Mouse (Mus musculus) heart, embryonic 14.5 days (tissue): ENCODE data around the gene Cd248. TPM values are rescaled to one million over a fixed set of nuclear protein-coding genes. Genes with fewer than 3 reads are reported as not detected.

Source experiments
- ATAC-seq: fragments of 200-750 bp; cut with Nextera tagmentation; 2 replicates; pipeline ENCODE4 v1.8.0; 2017; ENCODE audit warnings: low read depth, moderate TSS enrichment; ENCODE audit not compliant: insufficient number of reproducible peaks, insufficient read depth, low FRiP score
- H3K27ac ChIP-seq, 2 experiments: fragments of 200-500 bp in 1 of 2; fragments of 300-500 bp in 1 of 2; sonication (generic) in 1 of 2; replicated peaks in 1 of 2; 2 replicates each; pipeline ENCODE4 v1.5.1; 2012 to 2014; ENCODE audit warnings: low read depth in 2 of 2, low read length in 2 of 2, control low read depth in 1 of 2, mild to moderate bottlenecking in 1 of 2, mixed read lengths in 1 of 2; ENCODE audit not compliant: control insufficient read depth in 1 of 2, insufficient read depth in 1 of 2
- H3K27me3 ChIP-seq: fragments of 300-500 bp; sonication (generic); 2 replicates; pipeline ENCODE4 v1.6.1; 2014; ENCODE audit warnings: mild to moderate bottlenecking, low read length, control low read depth; ENCODE audit not compliant: control insufficient read depth, insufficient read depth
- H3K36me3 ChIP-seq: fragments of 300-500 bp; sonication (generic); 2 replicates; pipeline ENCODE4 v1.6.1; 2014; ENCODE audit warnings: mild to moderate bottlenecking, control low read depth, low read length, mixed read lengths; ENCODE audit not compliant: control insufficient read depth, insufficient read depth
- H3K4me1 ChIP-seq, 2 experiments: fragments of 200-500 bp in 1 of 2; fragments of 300-500 bp in 1 of 2; sonication (generic) in 1 of 2; 2 replicates each; pipeline ENCODE4 v1.6.1; 2012 to 2014; ENCODE audit warnings: low read length in 2 of 2, control low read depth in 1 of 2, mixed read lengths in 1 of 2; ENCODE audit not compliant: control insufficient read depth in 2 of 2, insufficient read depth in 2 of 2
- H3K4me2 ChIP-seq: fragments of 300-500 bp; sonication (generic); 2 replicates; pipeline ENCODE4 v1.6.1; 2014; ENCODE audit warnings: mild to moderate bottlenecking, low read length
- H3K4me3 ChIP-seq, 2 experiments: fragments of 200-500 bp in 1 of 2; fragments of 300-500 bp in 1 of 2; sonication (generic) in 1 of 2; 2 replicates each; pipeline ENCODE4 v1.5.1; 2012 to 2014; ENCODE audit warnings: low read length in 2 of 2, mild to moderate bottlenecking in 2 of 2, control low read depth in 1 of 2, low read depth in 1 of 2, moderate library complexity in 1 of 2; ENCODE audit not compliant: control insufficient read depth in 1 of 2, insufficient read depth in 1 of 2
- H3K9ac ChIP-seq: fragments of 300-500 bp; sonication (generic); 2 replicates; pipeline ENCODE4 v1.6.1; 2014; ENCODE audit warnings: mild to moderate bottlenecking, low read length
- H3K9me3 ChIP-seq: fragments of 300-500 bp; sonication (generic); 2 replicates; pipeline ENCODE4 v1.6.1; 2016; ENCODE audit warnings: low read length, control low read depth; ENCODE audit not compliant: control insufficient read depth
- WGBS: fragments of 180-500 bp; shearing (Covaris S2); extraction: QIAGEN DNeasy Blood & Tissue Kit; methylation state at CpG from one replicate; pipeline ENCODE4 v1.1.7; 2014; 5-methylcytosine and 5-hydroxymethylcytosine counted together
- polyA plus RNA-seq: library from polyadenylated mRNA; unstranded; fragments of >200 nt; fragmentation: Nextera tagmentation; extraction: Ambion mirVana; gene quantifications from 2 replicates; pipeline ENCODE4 v1.2.1, GENCODE M21; 2014

Gene Cd248
- polyA plus RNA-seq, 1 experiment from 2014 or later, result 16.8 TPM

GRCm38 (mm10) chr19:5092083-5092482 lies 24.2 kb downstream of the Cd248 start:
- Histone ChIP-seq H3K4me3 (no peak overlapping the region), H3K4me1 (peaks cover 11 to 35% of the 10 kb centered on the region in 2 experiments), H3K4me2 (no peak overlapping the region), H3K27me3 (no peaks in the 10 kb centered on the region), H3K27ac (no peak overlapping the region), H3K9me3 (no peaks in the 10 kb centered on the region), H3K36me3 (peaks cover 39% of the 10 kb centered on the region), H3K9ac (no peak overlapping the region)
- no peak for ATAC-seq
- WGBS, result 88% methylated on average over 10 of the region's 10 CpGs

DNA sequence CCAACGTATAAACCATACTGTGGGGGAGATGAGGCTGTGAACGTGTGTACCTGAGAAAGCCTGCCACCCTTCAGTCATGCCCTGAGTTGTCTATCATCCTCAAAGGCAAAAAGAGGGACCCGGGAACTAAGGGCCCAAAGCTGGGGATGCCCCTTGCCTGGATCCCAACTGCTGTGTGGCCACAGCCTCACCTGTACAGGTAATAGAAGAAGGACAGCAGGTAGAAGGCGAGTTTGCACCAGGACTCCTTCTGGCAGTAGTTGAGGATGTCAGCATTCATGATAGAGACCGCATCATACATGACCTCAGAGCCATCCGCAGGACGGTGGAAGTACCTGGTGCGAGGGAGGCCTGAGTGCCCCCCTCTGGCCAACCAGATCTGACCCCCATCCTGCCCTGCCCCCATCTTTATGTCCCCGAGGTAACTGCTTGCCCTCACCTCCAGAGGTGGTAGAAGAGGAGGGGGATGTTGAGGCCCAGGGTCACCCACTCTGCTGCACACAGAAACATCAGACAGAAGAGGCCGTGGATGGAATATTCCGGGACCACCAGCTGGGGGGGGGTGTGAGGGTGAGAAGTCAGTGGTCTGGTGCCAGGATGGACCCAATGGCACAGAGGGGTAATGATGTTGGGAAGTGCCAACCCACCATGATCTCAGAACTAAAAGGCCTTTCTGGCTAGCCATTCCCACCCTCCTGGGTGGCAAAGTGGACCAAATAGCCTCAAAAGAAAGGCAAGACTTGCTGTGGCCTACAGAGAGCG lies 25.8 kb downstream of the Cd248 start:
- no peak overlapping the region for H3K4me2 ChIP-seq
- 0 out of 2 replicates have a peak, but pooled peaks cover 3% of the 10 kb centered on the region for H3K27me3 ChIP-seq
- ATAC-seq, result no peak
- H3K9me3 ChIP-seq, result no peaks in the 10 kb centered on the region
- H3K4me3 ChIP-seq, result no peak overlapping the region
- H3K9ac ChIP-seq, result no peak overlapping the region
- 73% methylated on average over 12 of the region's 12 CpGs for WGBS
- H3K4me1 ChIP-seq, result peaks cover 11 to 39% of the 10 kb centered on the region in 2 experiments
- peaks cover 39% of the 10 kb centered on the region for H3K36me3 ChIP-seq
- H3K27ac ChIP-seq, result no peak overlapping the region

DNA sequence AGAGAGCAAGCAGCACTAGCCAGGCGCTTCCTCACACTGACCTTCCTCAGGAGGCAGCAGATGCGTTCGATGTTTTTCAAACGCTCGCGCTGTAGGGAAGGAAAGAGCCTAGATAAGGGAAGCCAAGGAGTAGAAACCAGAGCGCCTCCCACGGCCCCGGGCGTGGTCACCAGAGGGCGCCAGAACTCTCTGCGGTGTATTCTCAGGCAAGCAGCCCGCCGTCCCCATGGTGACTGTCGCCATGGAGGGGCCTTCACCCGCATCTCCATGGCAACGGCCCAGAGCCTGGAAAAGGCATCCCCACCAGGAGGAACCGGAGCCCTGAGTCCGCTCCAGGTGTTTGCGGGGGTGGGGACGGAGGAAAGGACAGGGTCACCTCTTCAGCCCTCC lies 26.4 kb downstream of the Cd248 start:
- Histone ChIP-seq H3K36me3 (peaks cover 41% of the 10 kb centered on the region), H3K9ac (no peak overlapping the region), H3K4me1 (peaks cover 9 to 39% of the 10 kb centered on the region in 2 experiments), H3K4me3 (no peak overlapping the region), H3K9me3 (no peaks in the 10 kb centered on the region), H3K27me3 (0 out of 2 replicates have a peak, but pooled peaks cover 3% of the 10 kb centered on the region), H3K4me2 (no peak overlapping the region), H3K27ac (no peak overlapping the region)
- WGBS, result under 1% methylated on average over 20 of the region's 21 CpGs
- peak; percentile 44; the same call in 1 of the 2 replicates for ATAC-seq

- peaks cover 6 to 36% of the 10 kb centered on the region in 2 experiments; a peak in 3 of 4 replicates for H3K4me1 ChIP-seq
- WGBS, result 44% methylated on average over 11 of the region's 11 CpGs
These were observed 27.0 kb downstream of the Cd248 start for GRCm38 (mm10) chr19:5094746-5095417.

DNA sequence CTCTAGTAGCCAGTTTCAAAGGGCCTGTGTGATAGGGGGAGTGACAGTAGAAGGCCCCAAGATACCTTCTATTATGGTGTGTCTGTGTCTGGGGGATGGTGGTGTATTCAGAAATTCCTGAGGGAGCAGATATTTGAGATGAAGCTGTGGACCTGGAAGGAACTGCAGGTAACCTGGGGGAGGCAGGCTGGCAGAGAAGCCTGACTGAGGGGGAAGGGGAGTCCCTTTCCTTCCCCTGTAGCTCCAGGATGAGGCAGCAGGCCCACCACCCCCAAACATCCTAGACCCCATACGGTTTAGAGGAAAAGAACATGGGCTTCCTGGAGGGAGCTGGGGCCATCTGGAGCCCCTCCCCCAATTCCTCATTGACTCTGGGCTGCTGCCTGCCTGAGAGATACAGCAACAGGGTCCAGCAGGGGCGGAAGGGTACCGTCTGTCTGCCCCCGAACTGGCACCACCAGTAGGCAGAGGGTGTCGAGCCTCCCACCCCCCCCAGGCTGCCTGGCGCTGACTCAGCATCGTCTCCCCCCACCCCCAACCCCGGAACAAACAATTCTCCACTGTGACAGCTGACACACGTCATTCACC lies 28.1 kb downstream of the Cd248 start:
- no peak overlapping the region for H3K4me2 ChIP-seq
- H3K9me3 ChIP-seq, result no peaks in the 10 kb centered on the region
- WGBS, result 9% methylated on average over 9 of the region's 9 CpGs
- no peak overlapping the region for H3K27ac ChIP-seq
- H3K4me1 ChIP-seq, result peaks cover 8 to 36% of the 10 kb centered on the region in 2 experiments; a peak in 3 of 4 replicates
- no peak overlapping the region for H3K9ac ChIP-seq
- no peak for ATAC-seq
- H3K27me3 ChIP-seq, result 0 out of 2 replicates have a peak, but pooled peaks cover 3% of the 10 kb centered on the region
- no peak overlapping the region for H3K4me3 ChIP-seq
- peaks cover 43% of the 10 kb centered on the region for H3K36me3 ChIP-seq

More at GRCm38 (mm10) chr19:5094746-5095417, 27.0 kb downstream of the Cd248 start:
- 0 out of 2 replicates have a peak, but pooled peaks cover 3% of the 10 kb centered on the region for H3K27me3 ChIP-seq
- no peaks in the 10 kb centered on the region for H3K9me3 ChIP-seq
- H3K4me2 ChIP-seq, result no peak overlapping the region
- H3K9ac ChIP-seq, result no peak overlapping the region
- no peak overlapping the region for H3K27ac ChIP-seq
- peaks cover 42% of the 10 kb centered on the region for H3K36me3 ChIP-seq
- no peak for ATAC-seq
- H3K4me3 ChIP-seq, result no peak overlapping the region

DNA sequence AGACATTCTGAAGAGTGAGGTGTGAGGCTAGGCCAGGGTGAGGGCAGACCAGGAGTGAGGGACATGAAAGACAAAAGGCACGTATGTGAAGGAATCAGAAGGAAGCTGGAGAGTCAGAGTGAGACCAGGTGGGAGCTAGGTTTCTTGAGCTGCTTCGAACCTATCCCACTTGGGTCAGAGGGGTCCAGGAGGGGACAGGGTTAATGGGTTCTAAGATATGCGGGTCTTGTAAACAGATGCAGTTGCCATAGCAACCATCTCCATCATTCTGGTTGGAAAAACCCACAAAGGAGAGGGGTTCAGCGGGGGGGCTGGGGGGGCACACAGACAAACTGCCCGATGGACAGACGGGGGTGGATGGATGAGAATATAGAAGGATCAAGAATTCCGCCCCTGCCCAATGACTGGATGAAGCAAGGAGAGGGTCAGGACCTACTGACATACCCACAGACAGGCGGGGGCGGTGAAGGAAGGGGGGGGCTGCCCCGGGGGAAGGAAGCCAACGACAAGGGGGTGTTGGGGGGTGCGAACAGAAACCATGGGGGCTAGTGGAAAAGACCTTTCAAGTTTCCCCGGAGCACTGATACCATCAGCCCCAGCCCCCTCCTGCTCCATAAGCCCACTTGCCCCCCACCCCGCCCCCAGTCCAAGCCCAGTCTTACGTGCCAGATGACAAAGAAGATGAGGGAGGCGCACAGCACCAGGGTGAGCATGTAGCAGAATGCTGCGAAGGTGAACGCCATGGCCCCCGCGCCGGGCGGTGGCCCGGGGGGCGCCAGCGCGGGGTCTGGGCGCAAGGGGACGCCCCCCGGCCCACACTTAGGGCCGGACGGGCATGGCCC lies 29.9 kb downstream of the Cd248 start:
- Histone ChIP-seq H3K27me3 (0 out of 2 replicates have a peak, but pooled peaks cover 3% of the 10 kb centered on the region), H3K4me2 (peak overlapping the region; percentile 90), H3K27ac (no peak overlapping the region), H3K9ac (peak overlapping the region; percentile 64), H3K4me3 (peak overlapping the region; percentile 42 to 46), H3K36me3 (peaks cover 43% of the 10 kb centered on the region), H3K9me3 (no peaks in the 10 kb centered on the region), H3K4me1 (peaks cover 8 to 36% of the 10 kb centered on the region in 2 experiments; a peak in 3 of 4 replicates)
- 0 out of 2 replicates have a peak, but pooled peaks have one; percentile 1 for ATAC-seq
- WGBS, result 7% methylated on average over 30 of the region's 31 CpGs
